Mouse (Mus musculus) splenic B cell, adult 2 months (primary cell): ENCODE measurements at regions not wholly inside any gene's neighbourhood (a gene's known extent, or its start where the extent isn't known, plus 50 kb on each side); places are given as distances from the start of the nearest gene placed in this dataset.
"Not testable (repeated sequence)": the region's sequence is repeated elsewhere in the genome, so short reads cannot be mapped to it uniquely, and the experiment has no call there.

ENCODE experiments used
- DNase-seq: peaks from one replicate; pipeline ENCODE4 v3.0.0-alpha.2; 2011; ENCODE audit warnings: low read depth, low spot score
- H3K27me3 ChIP-seq: 2 replicates; pipeline ENCODE4 v1.6.1; 2012; ENCODE audit warnings: mild to moderate bottlenecking, low read length, moderate library complexity, mixed read lengths; ENCODE audit not compliant: control insufficient read depth, poor library complexity, insufficient read depth, severe bottlenecking
- H3K36me3 ChIP-seq: 2 replicates; pipeline ENCODE4 v1.6.1; 2012; ENCODE audit warnings: mild to moderate bottlenecking, low read length, moderate library complexity, mixed read lengths; ENCODE audit not compliant: control insufficient read depth, poor library complexity, insufficient read depth, severe bottlenecking

GRCm38 (mm10) chr14:46591211-46591610, 169.1 kb upstream of the Cdkn3 start:
- no peak for DNase-seq
- H3K27me3 ChIP-seq, result no peaks in the 10 kb centered on the region; the same call in 1 of the 2 replicates

GRCm38 (mm10) chr14:46586093-46586492, 174.2 kb upstream of the Cdkn3 start:
- DNase-seq, result no peak
- no peaks in the 10 kb centered on the region for H3K36me3 ChIP-seq
- H3K27me3 ChIP-seq, result no peaks in the 10 kb centered on the region

More at GRCm38 (mm10) chr14:46591211-46591610, 169.1 kb upstream of the Cdkn3 start:
- no peaks in the 10 kb centered on the region for H3K36me3 ChIP-seq

GRCm38 (mm10) chr14:46578051-46579000, 182.0 kb upstream of the Cdkn3 start:
- Histone ChIP-seq H3K27me3 (no peaks in the 10 kb centered on the region), H3K36me3 (no peaks in the 10 kb centered on the region)
- DNase-seq, result no peak

DNA sequence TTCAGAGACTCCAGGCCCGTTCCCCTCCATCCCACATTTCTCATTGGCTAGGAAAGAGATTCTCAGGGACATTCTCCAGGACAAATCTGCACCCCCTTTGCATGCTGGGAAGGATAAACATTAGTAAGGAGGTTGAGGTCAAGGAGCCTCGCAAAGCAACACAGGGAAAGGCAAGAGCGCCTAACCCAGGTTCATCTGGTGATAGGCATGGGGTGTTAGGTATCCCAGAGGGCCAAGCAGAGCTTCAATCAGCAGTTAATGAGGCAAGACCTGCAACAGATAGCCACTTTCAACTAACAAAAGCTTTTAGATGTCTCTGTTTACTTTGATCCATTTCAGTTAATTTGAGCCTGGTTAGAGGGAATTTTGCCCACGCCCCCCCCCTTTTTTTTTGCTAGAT, 184.5 kb upstream of the Cdkn3 start:
- no peaks in the 10 kb centered on the region for H3K36me3 ChIP-seq
- no peak for DNase-seq
- H3K27me3 ChIP-seq, result no peaks in the 10 kb centered on the region

- DNase-seq, result no peak
- no peaks in the 10 kb centered on the region for H3K27me3 ChIP-seq
Measured at GRCm38 (mm10) chr14:46575414-46575813, 184.9 kb upstream of the Cdkn3 start.

DNA sequence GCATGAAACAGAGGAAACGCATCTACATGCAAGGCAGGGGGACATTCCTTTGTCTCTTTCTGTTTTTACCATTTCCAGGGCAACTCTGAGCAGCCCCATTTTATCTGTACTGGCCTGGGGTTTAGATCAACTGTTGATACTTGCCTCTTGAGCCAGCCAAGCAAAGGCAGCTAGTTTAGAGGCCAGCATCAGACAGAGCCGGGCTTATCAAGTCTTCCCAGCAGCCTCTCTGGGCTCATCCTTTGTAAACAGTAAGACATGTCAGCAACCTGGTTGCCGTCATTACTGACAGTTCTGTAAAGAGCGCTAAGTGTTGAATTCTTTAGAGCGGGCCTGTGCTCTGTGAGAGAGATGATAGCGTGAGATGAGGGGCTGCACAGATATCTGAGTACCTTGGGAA, 182.9 kb upstream of the Bmp4 start:
- no peak for DNase-seq
- H3K27me3 ChIP-seq, result no peaks in the 10 kb centered on the region
- H3K36me3 ChIP-seq, result no peaks in the 10 kb centered on the region

More at GRCm38 (mm10) chr14:46575414-46575813, 184.9 kb upstream of the Cdkn3 start:
- no peaks in the 10 kb centered on the region for H3K36me3 ChIP-seq

GRCm38 (mm10) chr14:46572972-46573371, 182.5 kb upstream of the Bmp4 start:
- not testable (repeated sequence) for DNase-seq, H3K27me3 ChIP-seq

GRCm38 (mm10) chr14:46571841-46572240, 181.4 kb upstream of the Bmp4 start:
- DNase-seq, result no peak
- H3K27me3 ChIP-seq, result no peaks in the 10 kb centered on the region
- H3K36me3 ChIP-seq, result no peaks in the 10 kb centered on the region

More at GRCm38 (mm10) chr14:46572972-46573371, 182.5 kb upstream of the Bmp4 start:
- not testable (repeated sequence) for H3K36me3 ChIP-seq

GRCm38 (mm10) chr14:46569273-46569672, 178.8 kb upstream of the Bmp4 start:
- no peaks in the 10 kb centered on the region for H3K36me3 ChIP-seq
- H3K27me3 ChIP-seq, result no peaks in the 10 kb centered on the region
- DNase-seq, result no peak

- Histone ChIP-seq H3K27me3 (no peaks in the 10 kb centered on the region), H3K36me3 (no peaks in the 10 kb centered on the region)
- no peak for DNase-seq
Measured at GRCm38 (mm10) chr14:46567411-46567780, 176.9 kb upstream of the Bmp4 start.

DNA sequence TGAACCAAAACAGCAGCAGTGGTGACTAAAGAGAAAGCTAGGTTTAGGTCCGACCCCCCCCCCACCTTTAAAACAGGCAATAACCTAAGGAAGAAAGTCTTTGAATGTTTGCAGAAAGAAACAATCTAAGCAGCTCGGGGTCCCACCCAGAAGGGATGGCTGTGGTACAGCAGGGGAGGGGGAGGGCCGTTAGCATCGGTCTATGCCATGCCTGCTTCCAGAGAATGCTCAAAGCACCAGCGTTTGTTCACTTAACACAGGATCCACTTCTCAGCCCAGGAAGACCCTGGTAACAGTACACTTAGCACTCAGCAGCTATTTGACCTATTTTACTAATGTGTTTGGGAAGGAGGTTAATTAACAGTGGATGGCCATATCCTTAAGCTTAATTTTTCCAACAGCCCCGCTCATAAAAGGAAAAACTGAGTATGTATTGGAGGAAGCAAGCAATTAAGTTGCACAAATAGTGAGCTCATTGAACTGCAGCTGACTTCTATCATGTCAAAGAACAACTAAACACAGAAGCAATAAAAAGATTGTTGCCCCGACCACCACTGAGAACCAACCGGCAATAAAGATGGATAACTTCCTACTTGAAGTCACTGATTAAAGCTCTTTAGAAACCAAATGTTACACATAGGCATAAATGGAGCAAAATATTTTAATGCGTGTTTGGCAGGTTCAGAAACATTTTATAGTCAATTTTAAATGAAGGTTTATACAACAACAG, 176.4 kb upstream of the Bmp4 start:
- H3K27me3 ChIP-seq, result no peaks in the 10 kb centered on the region
- no peaks in the 10 kb centered on the region for H3K36me3 ChIP-seq
- no peak for DNase-seq

DNA sequence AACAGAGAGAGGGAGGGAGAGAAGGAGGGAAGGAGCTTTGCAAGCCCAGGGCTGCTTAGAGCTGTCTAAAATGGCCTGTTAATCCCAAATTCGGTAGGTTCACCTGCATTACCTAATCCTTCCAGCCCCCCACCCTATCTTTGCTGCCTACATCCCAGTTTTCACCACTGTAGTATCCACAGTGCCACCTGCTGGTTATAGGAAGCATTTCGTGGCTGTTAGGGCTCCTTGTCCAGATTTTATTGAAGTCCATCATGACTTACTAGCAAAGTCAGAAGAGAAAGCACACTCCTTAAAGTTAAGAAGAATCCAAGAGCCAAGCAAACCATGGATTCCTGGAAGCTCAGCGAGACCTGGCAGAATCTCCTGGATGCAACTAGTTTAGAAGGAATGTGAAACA, 174.5 kb upstream of the Bmp4 start:
- Histone ChIP-seq H3K27me3 (no peaks in the 10 kb centered on the region), H3K36me3 (no peaks in the 10 kb centered on the region)
- DNase-seq, result no peak

- H3K27me3 ChIP-seq, result no peaks in the 10 kb centered on the region
- DNase-seq, result no peak
- no peaks in the 10 kb centered on the region for H3K36me3 ChIP-seq
Measured at GRCm38 (mm10) chr14:46562016-46562415, 171.5 kb upstream of the Bmp4 start.

DNA sequence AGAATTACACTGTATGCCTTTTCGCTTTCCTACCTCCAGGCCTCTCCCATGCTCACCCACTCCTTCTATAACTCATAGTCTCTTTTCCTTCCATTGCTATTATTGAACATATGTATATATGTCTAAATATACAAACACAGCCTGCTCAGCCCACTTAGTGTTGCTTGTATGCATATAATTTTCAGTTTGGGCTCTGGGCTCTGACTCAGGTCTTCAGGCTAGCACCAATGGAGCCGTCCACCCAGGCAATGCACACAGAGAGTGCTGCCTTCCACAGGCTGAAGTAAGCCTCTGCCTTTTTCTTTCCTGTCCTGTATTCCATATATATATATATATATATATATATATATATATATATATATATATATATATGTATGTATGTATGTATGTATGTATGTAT, 162.8 kb upstream of the Bmp4 start:
- Histone ChIP-seq H3K36me3 (no peaks in the 10 kb centered on the region), H3K27me3 (no peaks in the 10 kb centered on the region)
- DNase-seq, result no peak

DNA sequence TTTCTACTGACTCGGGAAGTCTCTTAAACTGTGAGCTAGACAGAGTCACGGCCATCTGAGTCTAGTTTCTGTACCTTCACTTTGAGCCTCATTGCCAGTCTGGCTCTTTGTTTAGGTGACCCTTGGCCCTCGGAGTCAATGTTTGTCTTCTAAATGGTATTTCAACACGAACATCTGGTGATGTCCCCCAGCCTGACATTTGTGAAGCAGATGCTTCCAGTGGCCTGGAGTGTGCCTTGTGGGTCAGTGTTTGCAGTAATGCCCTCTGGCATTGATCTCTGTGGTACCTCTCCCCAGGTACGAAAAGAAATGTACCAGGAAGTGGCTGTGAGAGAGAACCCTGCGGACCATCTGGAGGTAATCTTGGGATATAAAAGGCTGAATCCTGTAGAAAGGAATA, 155.7 kb upstream of the Bmp4 start:
- Histone ChIP-seq H3K36me3 (no peaks in the 10 kb centered on the region), H3K27me3 (no peaks in the 10 kb centered on the region)
- no peak for DNase-seq
